Mouse (Mus musculus) neural tube, embryonic 11.5 days (tissue): ENCODE measurements around the gene Ethe1. TPM values are rescaled to one million over a fixed set of nuclear protein-coding genes. Genes with fewer than 3 reads are reported as not detected.

Experiments
- ATAC-seq: fragments of 200-750 bp; cut with Nextera tagmentation; 2 replicates; pipeline ENCODE4 v1.8.0; 2017; ENCODE audit warnings: moderate number of reproducible peaks, mild to moderate bottlenecking, moderate TSS enrichment, moderate library complexity; ENCODE audit not compliant: insufficient read depth, low FRiP score, low TSS enrichment
- DNase-seq: peaks from one replicate; pipeline ENCODE4 v3.0.0-alpha.2; 2015; ENCODE audit warnings: low spot score
- H3K27ac ChIP-seq: fragments of 300-500 bp; sonication (generic); 2 replicates; pipeline ENCODE4 v1.5.1; 2014; ENCODE audit warnings: low read depth, mild to moderate bottlenecking, low read length
- H3K27me3 ChIP-seq: fragments of 300-500 bp; sonication (generic); 2 replicates; pipeline ENCODE4 v1.6.1; 2014; ENCODE audit warnings: mild to moderate bottlenecking, low read length, mixed read lengths; ENCODE audit not compliant: control insufficient read depth, insufficient read depth
- H3K36me3 ChIP-seq: fragments of 300-500 bp; sonication (generic); 2 replicates; pipeline ENCODE4 v1.6.1; 2014; ENCODE audit warnings: mild to moderate bottlenecking, low read length, moderate library complexity, mixed read lengths; ENCODE audit not compliant: control insufficient read depth, insufficient read depth
- H3K4me1 ChIP-seq: fragments of 300-500 bp; sonication (generic); 2 replicates; pipeline ENCODE4 v1.6.1; 2014; ENCODE audit warnings: low read length, mixed read lengths; ENCODE audit not compliant: control insufficient read depth, insufficient read depth
- H3K4me2 ChIP-seq: fragments of 300-500 bp; sonication (generic); 2 replicates; pipeline ENCODE4 v1.6.1; 2014; ENCODE audit warnings: low read depth, mild to moderate bottlenecking, moderate library complexity
- H3K4me3 ChIP-seq: fragments of 300-500 bp; sonication (generic); 2 replicates; pipeline ENCODE4 v1.5.1; 2014; ENCODE audit warnings: low read depth, low read length
- H3K9ac ChIP-seq: fragments of 300-500 bp; sonication (generic); 2 replicates; pipeline ENCODE4 v1.6.1; 2014; ENCODE audit warnings: mild to moderate bottlenecking, low read length
- H3K9me3 ChIP-seq: fragments of 300-500 bp; sonication (generic); 2 replicates; pipeline ENCODE4 v1.6.1; 2016; ENCODE audit warnings: low read length; ENCODE audit not compliant: control insufficient read depth
- WGBS: fragments of 180-500 bp; shearing (Covaris S2); extraction: QIAGEN DNeasy Blood & Tissue Kit; methylation state at CpG from one replicate; pipeline ENCODE4 v1.1.7; 2014; 5-methylcytosine and 5-hydroxymethylcytosine counted together
- polyA plus RNA-seq: library from polyadenylated mRNA; unstranded; fragments of >200 nt; fragmentation: Nextera tagmentation; extraction: Ambion mirVana; gene quantifications from 2 replicates; pipeline ENCODE4 v1.2.1, GENCODE M21; 2014

Ethe1 gene
- 23.4 and 23.5 TPM in 2 replicates for polyA plus RNA-seq

DNA sequence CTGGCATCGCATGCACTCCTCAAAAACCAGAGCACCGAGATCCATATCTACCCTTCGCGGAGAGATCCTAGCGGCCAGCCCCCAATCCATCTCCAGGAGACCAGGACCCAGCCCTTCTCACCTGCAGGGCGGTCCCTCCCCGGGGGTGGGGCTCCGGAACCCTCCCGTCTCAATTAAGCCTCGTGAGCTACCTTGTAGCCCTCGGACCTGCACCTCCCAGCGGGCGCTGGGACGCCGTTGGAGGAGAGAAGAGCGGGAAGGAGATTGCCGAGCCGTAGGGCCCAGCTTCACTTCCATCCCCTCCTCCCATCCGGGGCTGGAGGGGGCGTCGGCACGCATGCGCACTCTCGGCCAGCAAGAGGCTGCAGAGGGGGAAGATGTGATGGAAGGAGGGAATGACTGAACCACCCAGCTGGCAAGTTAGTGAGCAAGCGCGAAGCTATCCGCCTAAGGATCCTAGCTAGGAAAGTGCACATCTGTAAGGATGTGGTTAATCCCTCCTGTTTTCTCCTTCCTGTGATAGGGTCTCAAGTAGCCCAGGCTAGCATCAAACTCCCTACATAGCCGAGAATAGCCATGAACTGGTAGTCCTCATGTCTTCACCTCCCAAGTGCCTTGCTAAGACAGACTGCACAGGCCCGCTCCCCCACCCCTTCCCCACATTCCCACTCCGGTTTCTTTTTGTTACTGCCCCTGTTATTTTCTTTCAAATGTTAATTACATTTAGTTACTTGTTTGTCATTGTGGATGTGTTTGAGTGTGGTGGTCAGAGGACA lies at the start of gene Ethe1, which contains the start of gene Zfp575:
Ethe1 (plus strand) TSS at position 214 of the 776 bp plus-strand sequence.
Zfp575 (minus strand) TSS at position 312 of the 776 bp plus-strand sequence.
- peak within 1 kb of the TSS; percentile 71 for H3K4me2 ChIP-seq
- no peak within 1 kb of the TSS for H3K27ac ChIP-seq
- H3K4me3 ChIP-seq: peak within 1 kb of the TSS; percentile 41
- peak; percentile 83 for DNase-seq
- peak within 1 kb of the TSS; percentile 70 for H3K9ac ChIP-seq
- H3K27me3 ChIP-seq: peaks cover 29% of the 10 kb centered on the region
- H3K36me3 ChIP-seq: no peaks in the 10 kb centered on the region; the same call in 1 of the 2 replicates
- ATAC-seq: peak; percentile 45
- 7% methylated on average over 30 of the region's 30 CpGs for WGBS
- H3K4me1 ChIP-seq: no peaks in the 10 kb centered on the region
- no peaks in the 10 kb centered on the region for H3K9me3 ChIP-seq

DNA sequence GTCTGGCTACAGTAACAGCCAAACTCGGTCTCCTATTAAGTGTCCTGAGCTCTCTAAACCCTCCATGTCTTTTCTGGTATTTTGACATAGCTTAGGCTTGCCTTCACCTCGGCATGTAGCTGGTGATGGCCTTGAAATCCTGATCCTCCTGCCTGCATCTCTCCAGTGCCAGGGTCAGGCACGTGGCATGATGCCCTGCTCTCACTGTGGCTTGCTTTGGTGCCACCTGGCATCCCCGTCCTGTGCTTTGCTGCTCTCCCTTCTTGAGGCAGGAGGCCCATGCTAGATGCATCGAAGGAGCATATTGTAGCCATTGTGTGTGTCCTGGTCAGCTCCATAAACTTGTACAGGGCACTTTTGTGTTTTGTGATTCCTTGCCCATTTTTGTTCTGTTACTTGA lies 49.8 kb upstream of the Ethe1 start:
- no peaks in the 10 kb centered on the region for H3K9me3 ChIP-seq
- 82% methylated on average over 5 of the region's 5 CpGs for WGBS
- DNase-seq (no peak), ATAC-seq (no peak)
- no peak overlapping the region for H3K4me2 ChIP-seq
- H3K36me3 ChIP-seq: peaks cover 5% of the 10 kb centered on the region
- no peak overlapping the region for H3K27ac ChIP-seq
- H3K9ac ChIP-seq: no peak overlapping the region
- no peak overlapping the region for H3K4me3 ChIP-seq
- 0 out of 2 replicates have a peak, but pooled peaks cover 8% of the 10 kb centered on the region for H3K4me1 ChIP-seq
- peaks cover 14% of the 10 kb centered on the region for H3K27me3 ChIP-seq

DNA sequence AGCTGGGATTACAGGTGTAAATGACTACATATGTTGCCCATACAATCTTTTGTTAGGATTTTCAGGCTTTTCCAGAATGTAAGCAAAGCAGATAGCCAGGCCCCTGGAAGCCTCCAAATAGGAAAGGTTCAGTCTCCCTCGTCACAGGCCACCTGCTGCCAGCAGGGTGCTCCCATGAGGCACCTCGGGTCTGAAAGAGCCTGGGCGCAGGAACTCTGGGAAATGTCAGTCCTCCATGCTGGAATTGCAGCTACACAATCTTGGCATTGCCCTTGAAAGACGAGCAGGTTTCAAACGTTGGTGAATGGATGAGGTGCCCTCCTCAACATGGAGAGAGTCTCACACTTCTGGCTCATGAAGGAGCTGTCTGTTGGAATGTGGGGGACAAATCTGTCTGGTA lies 49.2 kb upstream of the Ethe1 start:
- peaks cover 5% of the 10 kb centered on the region for H3K36me3 ChIP-seq
- no peaks in the 10 kb centered on the region for H3K9me3 ChIP-seq
- peaks cover 12% of the 10 kb centered on the region for H3K27me3 ChIP-seq
- H3K4me3 ChIP-seq: no peak overlapping the region
- no peak for DNase-seq
- 0 out of 2 replicates have a peak, but pooled peaks cover 8% of the 10 kb centered on the region for H3K4me1 ChIP-seq
- 46% methylated on average over 5 of the region's 5 CpGs for WGBS
- no peak overlapping the region for H3K4me2 ChIP-seq
- H3K9ac ChIP-seq: no peak overlapping the region
- ATAC-seq: no peak
- no peak overlapping the region for H3K27ac ChIP-seq

DNA sequence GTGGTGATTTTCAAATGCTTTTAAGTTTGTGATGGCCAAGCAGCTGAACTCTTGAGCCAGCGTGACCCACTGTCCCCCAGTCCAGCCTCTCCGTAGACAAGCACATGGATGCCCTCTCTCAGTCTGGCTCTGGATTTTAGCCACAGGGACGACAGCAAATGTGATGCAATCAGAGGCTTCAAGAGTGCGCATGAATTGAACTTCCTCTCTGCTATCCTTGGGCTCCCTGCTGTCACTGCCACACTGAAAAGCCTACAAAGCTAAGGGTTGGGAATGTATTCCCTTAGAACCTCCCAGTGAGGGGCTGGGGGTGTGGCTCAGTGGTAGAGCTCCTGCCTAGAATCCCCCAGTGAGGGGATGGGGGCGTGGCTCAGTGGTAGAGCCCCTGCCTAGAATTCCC lies 48.6 kb upstream of the Ethe1 start:
- no peak overlapping the region for H3K9ac ChIP-seq
- H3K36me3 ChIP-seq: peaks cover 3% of the 10 kb centered on the region
- no peaks in the 10 kb centered on the region for H3K9me3 ChIP-seq
- 77% methylated on average over 5 of the region's 5 CpGs for WGBS
- H3K4me3 ChIP-seq: no peak overlapping the region
- H3K4me1 ChIP-seq: 0 out of 2 replicates have a peak, but pooled peaks cover 5% of the 10 kb centered on the region
- H3K27me3 ChIP-seq: peaks cover 6% of the 10 kb centered on the region
- ATAC-seq (no peak), DNase-seq (no peak)
- H3K27ac ChIP-seq: no peak overlapping the region
- no peak overlapping the region for H3K4me2 ChIP-seq

DNA sequence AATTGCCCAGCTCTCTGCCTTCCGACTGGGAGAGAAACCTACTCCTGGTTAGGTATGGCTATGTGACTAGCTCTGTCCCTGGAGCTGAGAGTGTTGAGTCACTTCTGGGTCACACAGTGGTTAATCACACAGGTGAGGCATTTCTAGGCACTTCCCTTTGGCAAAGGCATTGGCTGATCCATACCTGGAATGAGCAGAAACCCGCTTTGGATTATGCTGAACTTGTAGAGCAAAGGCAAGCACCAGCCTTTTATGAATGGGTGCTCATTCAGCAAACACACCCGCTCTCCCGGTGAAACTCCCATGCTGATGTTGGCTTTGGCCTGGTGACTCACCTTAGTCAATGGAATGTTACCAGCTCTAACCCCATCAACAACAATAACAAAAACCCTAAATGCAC lies 47.7 kb upstream of the Ethe1 start:
- H3K9me3 ChIP-seq: no peaks in the 10 kb centered on the region
- H3K36me3 ChIP-seq: peaks cover 3% of the 10 kb centered on the region; the same call in 1 of the 2 replicates
- no peak overlapping the region for H3K4me3 ChIP-seq
- H3K4me1 ChIP-seq: no peaks in the 10 kb centered on the region
- H3K9ac ChIP-seq: no peak overlapping the region
- no peaks in the 10 kb centered on the region for H3K27me3 ChIP-seq
- WGBS: 90% methylated on average over 4 of the region's 4 CpGs
- no peak overlapping the region for H3K27ac ChIP-seq
- no peak overlapping the region for H3K4me2 ChIP-seq
- DNase-seq: no peak
- no peak for ATAC-seq

DNA sequence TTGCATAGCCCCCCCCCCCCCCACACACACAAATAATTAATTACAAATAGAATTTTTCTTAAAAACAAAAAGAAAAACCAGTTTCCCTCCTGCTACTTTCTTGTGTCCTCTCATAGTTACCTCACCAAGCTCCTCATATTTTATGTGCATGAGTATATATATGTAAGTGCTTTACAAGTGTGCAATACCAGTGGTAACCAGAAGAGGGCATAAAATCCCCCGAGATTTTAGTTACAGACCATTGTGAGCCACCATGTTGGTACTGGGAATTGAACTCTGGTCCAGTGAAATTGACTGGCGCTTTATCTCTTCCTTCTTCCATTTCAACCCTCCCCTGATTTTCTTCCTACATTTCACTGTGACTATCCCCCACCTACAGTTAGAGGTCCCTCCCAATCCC lies 42.8 kb upstream of the Ethe1 start:
- no peaks in the 10 kb centered on the region for H3K36me3 ChIP-seq
- no peaks in the 10 kb centered on the region for H3K27me3 ChIP-seq
- WGBS: 85% methylated on average over 2 of the region's 2 CpGs
- no peak for ATAC-seq
- H3K9ac ChIP-seq: no peak overlapping the region
- H3K9me3 ChIP-seq: no peaks in the 10 kb centered on the region
- H3K27ac ChIP-seq: no peak overlapping the region
- no peak overlapping the region for H3K4me2 ChIP-seq
- DNase-seq: no peak
- H3K4me3 ChIP-seq: no peak overlapping the region
- 0 out of 2 replicates have a peak, but pooled peaks cover 4% of the 10 kb centered on the region for H3K4me1 ChIP-seq

DNA sequence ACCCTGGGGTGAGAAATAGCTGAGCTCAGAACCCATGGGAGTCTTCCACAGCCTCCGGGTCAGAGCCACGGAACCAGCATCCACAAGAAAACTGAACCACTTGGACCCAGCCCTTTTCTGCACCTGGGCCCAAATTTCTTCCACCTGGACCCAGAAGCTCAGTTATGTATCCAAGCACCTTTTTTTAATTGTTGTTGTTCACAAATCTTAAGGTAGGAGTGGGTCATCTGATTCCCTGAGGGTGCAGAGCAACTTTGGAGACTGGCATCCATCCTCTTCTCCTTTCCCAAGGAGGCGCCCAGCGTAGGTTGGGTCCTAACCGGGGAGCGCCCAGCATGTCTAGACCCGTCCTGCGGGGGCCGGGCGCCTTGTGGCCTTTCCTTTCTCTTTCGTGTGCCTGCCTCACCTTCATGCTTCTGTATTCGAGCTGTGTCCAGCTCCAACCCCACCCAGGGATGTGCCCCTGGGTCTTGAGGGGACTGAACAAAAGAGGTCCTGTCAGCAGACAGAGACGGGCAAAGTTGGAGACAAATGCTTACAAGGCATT lies 41.2 kb upstream of the Ethe1 start, which contains the start of the genes Pinlyp and Xrcc1:
Pinlyp (minus strand) TSS at position 51 of the 547 bp plus-strand sequence.
Xrcc1 (plus strand) TSS at position 222 of the 547 bp plus-strand sequence.
- peak within 1 kb of the TSS; percentile 71 for H3K9ac ChIP-seq
- no peaks in the 10 kb centered on the region for H3K36me3 ChIP-seq
- ATAC-seq: peak; percentile 1; the same call in 1 of the 2 replicates
- DNase-seq: no peak
- H3K4me3 ChIP-seq: peak within 1 kb of the TSS; percentile 73
- H3K27ac ChIP-seq: peak within 1 kb of the TSS; percentile 42; the same call in 1 of the 2 replicates
- 0 out of 2 replicates have a peak, but pooled peaks cover 4% of the 10 kb centered on the region for H3K4me1 ChIP-seq
- H3K9me3 ChIP-seq: no peaks in the 10 kb centered on the region
- no peaks in the 10 kb centered on the region for H3K27me3 ChIP-seq
- peak within 1 kb of the TSS; percentile 52 for H3K4me2 ChIP-seq
- WGBS: 38% methylated on average over 13 of the region's 13 CpGs

DNA sequence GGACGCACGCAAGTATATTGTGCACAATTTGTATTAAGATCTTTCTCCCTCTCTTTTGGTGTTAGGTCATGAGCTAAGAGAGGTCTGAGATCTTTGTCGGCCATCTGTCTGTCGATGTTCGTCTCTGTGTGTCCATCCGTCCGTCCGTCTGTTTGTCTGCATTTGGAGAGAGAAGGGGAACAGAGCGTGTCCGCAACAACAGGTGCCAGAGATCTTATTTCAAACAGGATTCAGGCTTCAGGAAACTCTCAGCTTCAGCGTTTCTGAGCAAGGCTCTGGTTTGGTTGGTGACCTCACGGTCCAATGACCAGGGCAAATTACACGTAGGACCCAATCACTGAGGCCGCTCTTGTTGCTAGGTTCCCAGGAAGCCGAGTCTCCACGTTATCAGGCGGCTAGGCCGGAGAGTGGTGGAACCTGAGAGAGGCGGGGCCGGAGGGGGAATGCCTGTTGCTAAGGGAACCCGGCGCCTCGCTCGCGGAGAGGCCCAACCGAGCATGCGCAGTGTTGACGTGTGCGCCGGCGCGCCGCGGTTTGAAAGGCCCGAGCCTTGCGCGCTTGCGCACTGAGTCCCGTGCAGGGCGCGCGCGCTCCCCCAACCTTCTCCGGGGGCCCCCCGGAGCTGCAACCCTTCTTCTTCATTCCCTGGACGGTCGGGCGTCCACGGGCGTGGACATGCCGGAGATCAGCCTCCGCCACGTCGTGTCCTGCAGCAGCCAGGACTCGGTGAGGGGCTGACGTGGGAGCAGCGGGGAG lies 40.5 kb upstream of the Ethe1 start:
- no peaks in the 10 kb centered on the region for H3K9me3 ChIP-seq
- peak overlapping the region; percentile 42; the same call in 1 of the 2 replicates for H3K27ac ChIP-seq
- H3K4me3 ChIP-seq: peak overlapping the region; percentile 73
- H3K9ac ChIP-seq: peak overlapping the region; percentile 71
- DNase-seq: peak; percentile 99
- H3K36me3 ChIP-seq: no peaks in the 10 kb centered on the region
- ATAC-seq: peak; percentile 96
- H3K27me3 ChIP-seq: no peaks in the 10 kb centered on the region
- H3K4me2 ChIP-seq: peak overlapping the region; percentile 52
- WGBS: under 1% methylated on average over 48 of the region's 57 CpGs
- 0 out of 2 replicates have a peak, but pooled peaks cover 4% of the 10 kb centered on the region for H3K4me1 ChIP-seq
